ENCODE assay signal across 8 mouse cellular contexts in the genomic region with DNA sequence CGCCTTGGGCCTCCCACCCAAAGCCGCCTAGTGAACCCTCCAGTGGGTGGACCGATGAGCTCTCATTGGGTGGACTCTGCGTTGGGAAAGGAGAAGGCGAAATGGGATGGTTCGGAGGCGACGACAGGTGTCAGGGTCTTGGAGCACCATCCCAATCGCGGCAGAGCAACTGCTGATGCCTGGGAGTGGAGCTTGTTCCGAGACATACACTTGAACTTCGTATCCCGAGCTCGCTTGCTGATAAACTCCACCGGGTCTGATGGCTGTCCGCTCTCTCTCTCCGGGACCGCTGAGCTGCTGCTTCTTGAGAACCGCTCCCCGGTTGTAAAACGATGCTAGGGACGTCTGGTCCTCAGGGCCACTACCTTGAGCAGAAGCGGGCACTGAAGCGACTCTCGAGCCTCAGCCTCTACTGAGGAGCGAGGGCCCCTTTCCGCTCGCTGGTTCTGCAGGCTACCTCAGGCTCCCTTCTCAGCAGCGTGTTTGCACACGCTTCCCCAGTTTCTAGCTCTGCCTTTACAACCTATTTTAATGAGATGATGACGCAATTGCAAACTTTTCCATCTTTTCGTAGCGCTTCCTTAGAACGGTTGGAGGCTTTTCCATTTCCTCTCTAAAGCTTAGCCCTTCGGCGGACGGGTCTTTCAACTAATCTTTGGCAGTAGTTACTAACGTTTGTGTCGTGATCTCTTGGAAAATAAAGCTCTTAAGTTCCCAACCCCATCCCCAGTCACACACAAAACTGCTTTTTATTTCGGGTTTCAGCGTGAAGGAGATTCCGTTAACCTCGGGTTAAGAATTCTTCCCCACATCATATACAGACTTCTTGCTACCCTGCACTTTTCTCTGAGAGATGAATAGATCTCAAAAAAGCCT. TPM values are rescaled to one million over a fixed set of nuclear protein-coding genes. Genes with fewer than 3 reads are reported as not detected.
DNase-seq lines count a peak whose midpoint lies in the region; ATAC-seq and TF ChIP-seq lines count a peak whose summit lies in the region.

No protein-coding gene starts in this region.

- no peak for DNase-seq in heart, adult 2 months
- no peak for DNase-seq in heart, postnatal 36 days

- 0 out of 2 replicates have a peak, but pooled peaks have one; percentile 15 for TF ChIP-seq POLR2A in heart, adult 2 months (IDR thresholded peaks at IDR 0.05; ENCODE audit: insufficient read depth, low read depth, low read length)

- H3K79me2 ChIP-seq in heart, adult 2 months (replicated peaks; ENCODE audit: control insufficient read depth, insufficient read depth, low read length) = peaks cover 4% of the 10 kb centered on the region; the same call in 1 of the 2 replicates

- H3K4me3 ChIP-seq in heart, adult 2 months = peak overlapping the region; percentile 99
- H3K4me3 ChIP-seq in E14TG2a.4 (replicated peaks; ENCODE audit: low read length) = peak overlapping the region; percentile 94
- peak overlapping the region; percentile 97 for H3K4me3 ChIP-seq in hindbrain, embryonic 12.5 days
- peak overlapping the region; percentile 96 for H3K4me3 ChIP-seq in liver, embryonic 12.5 days
- H3K4me3 ChIP-seq in neural tube, embryonic 12.5 days = peak overlapping the region; percentile 56

- TF ChIP-seq EP300 in heart, adult 2 months (IDR thresholded peaks at IDR 0.05; ENCODE audit: insufficient read depth, low read depth, low read length) = 0 out of 2 replicates have a peak, but pooled peaks have one; percentile 5

- ATAC-seq in common myeloid progenitor, adult 5-6 weeks (replicated peaks; ENCODE audit: low read depth, poor library complexity, severe bottlenecking) = peak; percentile 9
- ATAC-seq in hindbrain, embryonic 12.5 days (ENCODE audit: low FRiP score) = 0 out of 2 replicates have a peak, but pooled peaks have one; percentile 1
- peak; percentile 2 for ATAC-seq in liver, embryonic 12.5 days
- peak; percentile 8; the same call in 1 of the 2 replicates for ATAC-seq in neural tube, embryonic 12.5 days (ENCODE audit: low FRiP score, low read depth)
- no peak for ATAC-seq in monocyte, adult 5-6 weeks (replicated peaks; ENCODE audit: insufficient number of reproducible peaks, low FRiP score, low TSS enrichment, poor library complexity, severe bottlenecking)

- peak overlapping the region; percentile 80 for H3K9ac ChIP-seq in heart, adult 2 months (ENCODE audit: low read depth, low read length)
- H3K9ac ChIP-seq in hindbrain, embryonic 12.5 days = peak overlapping the region; percentile 65
- peak overlapping the region; percentile 82 for H3K9ac ChIP-seq in liver, embryonic 12.5 days
- peak overlapping the region; percentile 66 for H3K9ac ChIP-seq in neural tube, embryonic 12.5 days

- peak overlapping the region; percentile 87 for H3K4me2 ChIP-seq in hindbrain, embryonic 12.5 days (replicated peaks)
- peak overlapping the region; percentile 88 for H3K4me2 ChIP-seq in liver, embryonic 12.5 days
- peak overlapping the region; percentile 88 for H3K4me2 ChIP-seq in neural tube, embryonic 12.5 days (replicated peaks)

- H3K9me3 ChIP-seq in E14TG2a.4 (ENCODE audit: low read length) = no peaks in the 10 kb centered on the region
- H3K9me3 ChIP-seq in hindbrain, embryonic 12.5 days (replicated peaks) = no peaks in the 10 kb centered on the region
- no peaks in the 10 kb centered on the region for H3K9me3 ChIP-seq in liver, embryonic 12.5 days (replicated peaks)
- no peaks in the 10 kb centered on the region for H3K9me3 ChIP-seq in neural tube, embryonic 12.5 days

- TF ChIP-seq CTCF in heart, adult 2 months (IDR thresholded peaks at IDR 0.05) = no peak; the same call in 1 of the 2 replicates
- TF ChIP-seq CTCF in E14TG2a.4 (conservative IDR thresholded peaks at IDR 0.05; ENCODE audit: low read length) = no peak

- H3K36me3 ChIP-seq in heart, adult 2 months (ENCODE audit: control insufficient read depth, insufficient read depth, low read length) = no peaks in the 10 kb centered on the region; the same call in 1 of the 2 replicates
- peaks cover 15% of the 10 kb centered on the region for H3K36me3 ChIP-seq in E14TG2a.4 (ENCODE audit: insufficient read depth, low read length)
- no peaks in the 10 kb centered on the region for H3K36me3 ChIP-seq in hindbrain, embryonic 12.5 days
- no peaks in the 10 kb centered on the region for H3K36me3 ChIP-seq in liver, embryonic 12.5 days
- no peaks in the 10 kb centered on the region for H3K36me3 ChIP-seq in neural tube, embryonic 12.5 days

- H3K27me3 ChIP-seq in heart, adult 2 months (ENCODE audit: control insufficient read depth, insufficient read depth, low read length) = no peaks in the 10 kb centered on the region
- H3K27me3 ChIP-seq in E14TG2a.4 (ENCODE audit: insufficient read depth, low read length) = 0 out of 2 replicates have a peak, but pooled peaks cover 2% of the 10 kb centered on the region
- H3K27me3 ChIP-seq in hindbrain, embryonic 12.5 days = peaks cover 3% of the 10 kb centered on the region; the same call in 1 of the 2 replicates
- H3K27me3 ChIP-seq in liver, embryonic 12.5 days (replicated peaks) = no peaks in the 10 kb centered on the region
- no peaks in the 10 kb centered on the region for H3K27me3 ChIP-seq in neural tube, embryonic 12.5 days (replicated peaks)

- H3K27ac ChIP-seq in heart, adult 2 months = peak overlapping the region; percentile 97
- H3K27ac ChIP-seq in hindbrain, embryonic 12.5 days = peak overlapping the region; percentile 95
- H3K27ac ChIP-seq in liver, embryonic 12.5 days = peak overlapping the region; percentile 97
- peak overlapping the region; percentile 90 for H3K27ac ChIP-seq in neural tube, embryonic 12.5 days

- WGBS in heart, adult 2 months = 1% methylated on average over 43 of the region's 43 CpGs
- 2% methylated on average over 43 of the region's 43 CpGs for WGBS in hindbrain, embryonic 12.5 days
- WGBS in liver, embryonic 12.5 days (ENCODE audit: insufficient replicate concordance) = 2% methylated on average over 43 of the region's 43 CpGs
- WGBS in neural tube, embryonic 12.5 days = 2% methylated on average over 43 of the region's 43 CpGs

- H3K4me1 ChIP-seq in heart, adult 2 months (ENCODE audit: control insufficient read depth, insufficient read depth, low read length) = peaks cover 6% of the 10 kb centered on the region
- H3K4me1 ChIP-seq in E14TG2a.4 (replicated peaks; ENCODE audit: low read depth, low read length) = peaks cover 40% of the 10 kb centered on the region
- peaks cover 28% of the 10 kb centered on the region for H3K4me1 ChIP-seq in hindbrain, embryonic 12.5 days
- peaks cover 54% of the 10 kb centered on the region for H3K4me1 ChIP-seq in liver, embryonic 12.5 days
- peaks cover 18% of the 10 kb centered on the region for H3K4me1 ChIP-seq in neural tube, embryonic 12.5 days

- intact Hi-C loops in heart, adult 2 months (cut with DNase I) = loop anchor here (1.0 kb wide), 1 partner anchor 13 kb away; no protein-coding TSS in a partner anchor
- intact Hi-C loops in heart, postnatal 36 days (cut with DNase I) = loop anchor here (1.0 to 2.0 kb wide), 2 partner anchors 14 to 77 kb away; a partner anchor contains a TSS

RNA-seq across cellular contexts. Expression of a gene that starts 1.1 kb away (rescaled TPM):
- 10 to 100 TPM; 23.3 to 31.7 TPM for total RNA-seq in heart, adult 2 months (2021)
- polyA plus RNA-seq in heart, adult 2 months (2012; rRNA removed) = 48.3 and 50.0 TPM in 2 replicates
- total RNA-seq in heart, postnatal 36 days (2021) = 10 to 100 TPM; 27.9 to 29.3 TPM
- 32.9 and 38.3 TPM in 2 replicates for total RNA-seq in common myeloid progenitor, adult 5-6 weeks (2017)
- polyA plus RNA-seq in hindbrain, embryonic 12.5 days (2016; fragmentation: Nextera tagmentation; extraction: Ambion mirVana) = 17.0 and 17.4 TPM in 2 replicates
- 11.6 and 13.4 TPM in 2 replicates for polyA plus RNA-seq in liver, embryonic 12.5 days (2016; fragmentation: Nextera tagmentation; extraction: Ambion mirVana)
- 15.7 and 17.4 TPM in 2 replicates for polyA plus RNA-seq in neural tube, embryonic 12.5 days (2016; fragmentation: Nextera tagmentation; extraction: Ambion mirVana)
- total RNA-seq in monocyte, adult 5-6 weeks (2017) = 68.7 to 103 TPM (median 101 TPM) in 3 replicates

RNA-seq across cellular contexts. Expression of a gene that starts 13.7 kb away (rescaled TPM):
- 1 to 10 TPM; 2.6 to 2.9 TPM for total RNA-seq in heart, adult 2 months (2021)
- 1.8 and 2.0 TPM in 2 replicates for polyA plus RNA-seq in heart, adult 2 months (2012; rRNA removed)
- 1 to 10 TPM; 2.9 to 3.3 TPM for total RNA-seq in heart, postnatal 36 days (2021)
- total RNA-seq in common myeloid progenitor, adult 5-6 weeks (2017) = 4.8 and 5.2 TPM in 2 replicates
- polyA plus RNA-seq in hindbrain, embryonic 12.5 days (2016; fragmentation: Nextera tagmentation; extraction: Ambion mirVana) = 10.5 and 12.5 TPM in 2 replicates
- polyA plus RNA-seq in liver, embryonic 12.5 days (2016; fragmentation: Nextera tagmentation; extraction: Ambion mirVana) = 4.1 and 4.9 TPM in 2 replicates
- 12.2 TPM in 2 replicates for polyA plus RNA-seq in neural tube, embryonic 12.5 days (2016; fragmentation: Nextera tagmentation; extraction: Ambion mirVana)
- total RNA-seq in monocyte, adult 5-6 weeks (2017) = 1.5 to 10.0 TPM (median 6.4 TPM) in 3 replicates
